Mouse (Mus musculus): ENCODE data around the gene Galm. TPM values are rescaled to one million over a fixed set of nuclear protein-coding genes. Genes with fewer than 3 reads are reported as not detected.

Galm gene
- polyA plus RNA-seq, 1 experiment from 2014 or later = 1.9 TPM

DNA sequence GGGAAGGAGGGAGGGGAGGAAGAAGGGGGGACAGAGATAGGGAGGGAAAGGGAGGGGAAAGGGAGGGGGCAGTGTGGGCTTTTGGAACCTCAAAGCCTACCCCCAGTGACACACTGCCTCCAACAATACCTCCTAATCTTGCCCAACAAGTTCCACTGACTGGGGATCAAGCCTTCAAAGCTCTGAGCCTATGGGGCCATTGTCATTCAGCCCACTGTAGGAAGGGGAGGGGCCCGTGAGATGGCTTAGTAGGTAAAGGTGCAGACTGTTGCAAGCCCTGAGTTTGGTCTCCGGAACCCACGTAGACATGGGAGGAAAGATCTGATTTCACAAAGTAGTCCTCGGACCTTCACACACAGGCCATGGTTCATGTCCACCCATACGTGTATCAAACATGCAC lies 24.1 kb downstream of the Galm start:
- H3K4me1 ChIP-seq = peaks cover 8% of the 10 kb centered on the region
- no peak for ATAC-seq (ENCODE audit: low FRiP score)
- H3K27me3 ChIP-seq (replicated peaks) = no peaks in the 10 kb centered on the region
- no peak overlapping the region for H3K27ac ChIP-seq (replicated peaks)
- H3K9ac ChIP-seq (replicated peaks) = no peak overlapping the region
- H3K4me2 ChIP-seq = no peak overlapping the region
- WGBS = 36% methylated on average over 5 of the region's 5 CpGs
- H3K36me3 ChIP-seq = no peaks in the 10 kb centered on the region
- no peaks in the 10 kb centered on the region for H3K9me3 ChIP-seq (replicated peaks)
- H3K4me3 ChIP-seq (replicated peaks) = no peak overlapping the region

DNA sequence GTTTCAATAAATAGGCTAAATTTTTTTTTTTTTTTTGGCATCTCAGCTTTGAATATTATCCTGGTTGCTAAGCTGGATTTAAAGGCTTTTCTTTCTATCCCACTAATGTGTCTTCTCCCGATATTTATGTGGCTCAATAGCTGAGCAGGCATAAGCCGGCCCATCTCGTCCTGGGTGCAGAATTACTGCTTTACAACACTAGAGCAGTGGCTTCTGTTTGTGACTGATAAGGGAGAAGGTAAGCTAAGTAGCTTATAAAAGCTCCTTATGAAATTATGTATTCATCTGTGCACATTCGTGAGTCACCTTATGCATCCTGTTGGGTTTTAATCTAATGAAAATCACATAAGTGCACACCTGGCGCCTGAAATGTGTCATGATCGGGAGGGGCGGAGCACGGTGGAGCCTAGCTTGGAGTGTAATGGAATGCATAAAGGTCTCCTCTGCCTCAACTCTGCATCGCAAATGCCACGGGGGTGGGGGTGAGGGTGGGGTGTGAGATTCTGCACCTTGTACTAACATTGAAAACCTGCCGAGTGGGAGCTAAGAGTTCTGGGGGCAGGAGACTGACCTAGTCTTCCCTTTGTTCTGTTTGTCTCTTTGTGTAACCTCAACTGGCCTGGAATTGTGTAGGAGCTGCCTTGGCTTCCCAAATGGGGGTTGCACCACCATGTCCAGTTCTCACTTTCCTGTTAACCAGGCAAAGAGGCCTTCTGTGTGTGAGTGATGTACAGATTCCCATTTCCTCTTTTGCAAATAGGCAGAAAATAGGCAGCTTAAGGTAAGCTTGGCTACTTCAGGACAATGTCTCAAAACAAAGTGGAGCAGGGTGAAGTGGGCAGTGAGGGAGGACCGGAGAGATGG lies 25.7 kb downstream of the Galm start:
- 77% methylated on average over 12 of the region's 12 CpGs for WGBS
- H3K36me3 ChIP-seq = no peaks in the 10 kb centered on the region
- H3K4me1 ChIP-seq = peaks cover 7% of the 10 kb centered on the region
- no peaks in the 10 kb centered on the region for H3K9me3 ChIP-seq (replicated peaks)
- no peak overlapping the region for H3K4me2 ChIP-seq
- H3K27ac ChIP-seq (replicated peaks) = no peak overlapping the region
- no peaks in the 10 kb centered on the region for H3K27me3 ChIP-seq (replicated peaks)
- H3K4me3 ChIP-seq (replicated peaks) = no peak overlapping the region
- no peak for ATAC-seq (ENCODE audit: low FRiP score)
- H3K9ac ChIP-seq (replicated peaks) = no peak overlapping the region

DNA sequence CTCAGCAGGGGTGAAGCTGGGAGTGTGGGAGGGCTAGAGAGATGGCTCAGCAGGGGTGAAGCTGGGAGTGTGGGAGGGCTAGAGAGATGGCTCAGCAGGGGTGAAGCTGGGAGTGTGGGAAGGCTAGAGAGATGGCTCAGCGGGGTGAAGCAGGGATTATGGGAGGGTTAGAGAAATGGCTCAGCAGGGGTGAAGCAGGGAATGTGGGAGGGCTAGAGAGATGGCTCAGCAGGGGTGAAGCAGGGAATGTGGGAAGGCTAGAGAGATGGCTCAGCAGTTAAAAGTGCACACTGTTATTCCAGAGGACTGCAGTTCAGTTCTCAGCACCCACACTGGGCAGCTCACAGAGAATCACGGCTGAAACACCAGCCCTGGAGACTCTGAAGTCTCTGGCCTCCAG lies 26.4 kb downstream of the Galm start:
- no peaks in the 10 kb centered on the region for H3K9me3 ChIP-seq (replicated peaks)
- WGBS = 68% methylated on average over 2 of the region's 2 CpGs
- ATAC-seq (ENCODE audit: low FRiP score) = no peak
- no peak overlapping the region for H3K4me2 ChIP-seq
- H3K27me3 ChIP-seq (replicated peaks) = no peaks in the 10 kb centered on the region
- H3K4me1 ChIP-seq = peaks cover under 1% of the 10 kb centered on the region; the same call in 1 of the 2 replicates
- H3K4me3 ChIP-seq (replicated peaks) = no peak overlapping the region
- no peak overlapping the region for H3K9ac ChIP-seq (replicated peaks)
- no peak overlapping the region for H3K27ac ChIP-seq (replicated peaks)
- H3K36me3 ChIP-seq = no peaks in the 10 kb centered on the region

DNA sequence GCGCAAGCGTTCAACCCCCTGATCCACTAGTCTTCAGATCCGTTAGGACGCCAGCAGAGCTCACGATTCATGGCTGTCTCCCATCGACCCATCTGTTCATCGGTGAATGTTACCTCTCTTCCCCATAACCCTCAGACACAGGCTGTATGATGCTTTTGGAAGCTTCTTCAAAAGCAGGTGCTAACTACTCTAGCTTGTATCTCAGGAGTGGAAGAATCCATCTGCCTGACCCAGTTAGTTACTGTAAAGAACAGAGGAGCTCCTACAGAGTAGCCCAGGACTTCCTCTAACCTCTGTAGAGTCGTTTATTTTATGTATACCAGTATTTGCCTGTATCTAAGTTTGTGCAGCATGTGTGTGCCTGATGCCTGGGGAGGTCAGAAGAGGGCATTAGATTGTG lies 29.6 kb downstream of the Galm start:
- WGBS = 90% methylated on average over 8 of the region's 8 CpGs
- Histone ChIP-seq H3K9ac (replicated peaks) (no peak overlapping the region), H3K27me3 (replicated peaks) (no peaks in the 10 kb centered on the region)

DNA sequence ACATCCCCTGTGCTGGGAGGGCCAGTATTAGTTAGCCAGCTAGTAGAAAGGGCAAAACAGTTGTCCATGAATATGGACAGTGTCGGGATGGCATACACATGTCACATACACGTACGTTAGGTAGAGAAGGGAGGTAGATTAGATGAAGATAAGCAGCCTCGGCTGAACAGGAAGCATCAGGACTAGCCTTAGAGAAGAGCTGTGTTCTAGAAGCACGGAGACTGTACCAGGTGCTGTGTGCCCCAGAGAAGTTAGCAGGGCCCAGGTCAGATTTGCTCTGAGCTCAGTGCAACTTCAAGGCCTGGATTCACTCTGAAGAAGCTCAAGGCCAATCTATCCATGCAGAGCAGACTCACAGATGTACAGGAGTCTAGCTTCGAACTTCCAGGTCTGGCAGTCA lies 30.2 kb downstream of the Galm start:
- Histone ChIP-seq H3K36me3 (no peaks in the 10 kb centered on the region), H3K27ac (replicated peaks) (no peak overlapping the region), H3K9me3 (replicated peaks) (no peaks in the 10 kb centered on the region), H3K27me3 (replicated peaks) (no peaks in the 10 kb centered on the region), H3K4me1 (no peaks in the 10 kb centered on the region), H3K4me3 (replicated peaks) (no peak overlapping the region), H3K9ac (replicated peaks) (no peak overlapping the region), H3K4me2 (no peak overlapping the region)
- no peak for ATAC-seq (ENCODE audit: low FRiP score)
- WGBS = 94% methylated on average over 6 of the region's 6 CpGs

More for the DNA sequence above, 29.6 kb downstream of the Galm start:
- no peaks in the 10 kb centered on the region for H3K9me3 ChIP-seq (replicated peaks)
- H3K4me1 ChIP-seq = no peaks in the 10 kb centered on the region
- H3K36me3 ChIP-seq = no peaks in the 10 kb centered on the region
- H3K27ac ChIP-seq (replicated peaks) = no peak overlapping the region
- H3K4me2 ChIP-seq = no peak overlapping the region
- no peak overlapping the region for H3K4me3 ChIP-seq (replicated peaks)
- ATAC-seq (ENCODE audit: low FRiP score) = no peak

DNA sequence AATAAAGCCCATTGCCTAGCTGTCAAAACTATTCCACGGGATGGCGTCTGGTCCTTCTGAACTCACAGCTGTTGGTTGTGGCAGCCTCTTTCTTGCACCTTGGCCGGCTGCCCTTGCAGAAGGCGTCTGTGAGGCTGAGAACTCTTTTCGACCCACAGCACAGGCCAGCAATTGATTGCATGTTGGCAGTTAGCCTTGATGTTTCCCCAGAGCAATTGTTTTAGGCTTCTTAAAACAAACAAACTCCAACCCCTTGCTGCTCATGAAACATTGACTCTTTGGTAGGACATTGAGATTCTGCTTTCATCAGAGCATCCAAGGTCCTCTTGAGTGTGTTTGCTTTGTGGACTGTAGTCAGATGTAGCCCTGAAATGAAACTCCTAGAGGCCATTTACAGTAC lies 33.2 kb downstream of the Galm start:
- no peaks in the 10 kb centered on the region for H3K36me3 ChIP-seq
- no peak overlapping the region for H3K4me3 ChIP-seq (replicated peaks)
- no peak overlapping the region for H3K27ac ChIP-seq (replicated peaks)
- no peak overlapping the region for H3K9ac ChIP-seq (replicated peaks)
- no peak for ATAC-seq (ENCODE audit: low FRiP score)
- H3K4me2 ChIP-seq = no peak overlapping the region
- WGBS = 50% methylated on average over 5 of the region's 5 CpGs
- no peaks in the 10 kb centered on the region for H3K4me1 ChIP-seq
- H3K9me3 ChIP-seq (replicated peaks) = no peaks in the 10 kb centered on the region
- H3K27me3 ChIP-seq (replicated peaks) = no peaks in the 10 kb centered on the region

DNA sequence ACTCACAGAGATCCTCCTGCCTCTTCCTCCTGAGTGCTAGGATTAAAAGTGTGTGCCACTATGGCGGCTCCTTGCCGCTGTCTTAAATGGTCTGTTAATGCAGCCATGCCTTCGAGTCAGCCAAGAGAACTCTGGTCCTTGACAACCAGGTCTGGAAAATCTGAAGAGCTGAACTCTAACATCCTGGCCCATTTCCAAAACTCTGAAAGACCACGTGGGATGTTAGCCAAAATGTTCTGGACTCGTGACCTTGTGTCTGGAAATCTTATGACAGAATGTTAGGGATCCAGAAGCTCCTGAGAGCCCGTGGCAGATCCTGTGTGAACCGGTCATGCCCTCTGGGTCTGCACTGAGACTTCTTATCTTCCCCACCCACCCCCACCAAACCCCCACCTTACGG lies 36.7 kb downstream of the Galm start:
- no peaks in the 10 kb centered on the region for H3K27me3 ChIP-seq (replicated peaks)
- WGBS = 88% methylated on average over 8 of the region's 8 CpGs
- ATAC-seq (ENCODE audit: low FRiP score) = no peak
- no peaks in the 10 kb centered on the region for H3K36me3 ChIP-seq
- peaks cover 21% of the 10 kb centered on the region for H3K4me1 ChIP-seq
- no peak overlapping the region for H3K9ac ChIP-seq (replicated peaks)
- H3K4me2 ChIP-seq = no peak overlapping the region
- no peak overlapping the region for H3K4me3 ChIP-seq (replicated peaks)
- no peak overlapping the region for H3K27ac ChIP-seq (replicated peaks)
- no peaks in the 10 kb centered on the region for H3K9me3 ChIP-seq (replicated peaks)

DNA sequence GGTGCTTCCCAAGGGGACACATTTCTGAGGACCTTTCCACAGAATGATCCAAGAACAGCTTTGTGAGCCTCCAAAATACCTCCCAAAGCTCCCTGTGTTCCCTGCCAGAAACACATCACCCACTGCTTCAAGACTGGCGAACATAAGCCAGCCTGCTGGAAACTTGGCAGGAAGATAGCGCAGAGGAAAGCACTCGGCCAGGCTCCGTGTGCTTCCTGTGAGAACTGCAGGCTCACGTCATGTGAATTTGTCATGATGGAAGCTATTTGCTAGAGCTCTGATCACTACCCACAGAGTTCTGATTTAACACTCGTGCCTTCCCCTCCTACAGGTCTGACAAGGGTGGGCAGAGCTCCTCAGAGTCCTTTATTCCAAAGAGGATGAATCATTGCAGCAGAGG lies 38.5 kb downstream of the Galm start:
- 0 out of 2 replicates have a peak overlapping the region, but pooled peaks have one; percentile 28 for H3K27ac ChIP-seq (replicated peaks)
- no peaks in the 10 kb centered on the region for H3K36me3 ChIP-seq
- no peak overlapping the region for H3K4me3 ChIP-seq (replicated peaks)
- no peaks in the 10 kb centered on the region for H3K9me3 ChIP-seq (replicated peaks)
- H3K27me3 ChIP-seq (replicated peaks) = no peaks in the 10 kb centered on the region
- no peak overlapping the region for H3K9ac ChIP-seq (replicated peaks)
- ATAC-seq (ENCODE audit: low FRiP score) = no peak
- no peak overlapping the region for H3K4me2 ChIP-seq
- 71% methylated on average over 6 of the region's 6 CpGs for WGBS
- peaks cover 24% of the 10 kb centered on the region for H3K4me1 ChIP-seq

DNA sequence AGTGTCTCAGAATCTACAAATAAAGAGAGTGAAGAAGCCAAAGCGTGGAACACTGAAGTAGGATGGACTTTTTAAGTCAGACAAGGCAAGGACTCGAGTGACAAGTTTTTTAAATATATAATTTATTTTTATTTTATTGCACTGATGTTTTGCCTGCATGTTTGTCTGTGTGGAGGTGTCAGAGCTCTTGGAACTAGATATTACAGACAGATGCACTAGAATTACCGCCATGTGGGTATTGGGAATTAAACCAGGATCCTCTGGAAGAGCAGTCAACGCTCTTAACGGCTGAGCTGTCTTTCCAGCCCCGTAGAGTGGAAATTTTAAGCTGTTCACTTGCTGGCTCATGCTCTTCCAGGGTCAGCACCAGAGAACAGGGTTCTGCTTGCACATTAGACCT lies 39.1 kb downstream of the Galm start:
- Histone ChIP-seq H3K36me3 (no peaks in the 10 kb centered on the region), H3K27me3 (replicated peaks) (no peaks in the 10 kb centered on the region), H3K4me3 (replicated peaks) (no peak overlapping the region), H3K4me2 (no peak overlapping the region), H3K27ac (replicated peaks) (no peak overlapping the region), H3K9ac (replicated peaks) (no peak overlapping the region), H3K4me1 (peaks cover 24% of the 10 kb centered on the region), H3K9me3 (replicated peaks) (no peaks in the 10 kb centered on the region)
- 67% methylated on average over 6 of the region's 6 CpGs for WGBS
- no peak for ATAC-seq (ENCODE audit: low FRiP score)

DNA sequence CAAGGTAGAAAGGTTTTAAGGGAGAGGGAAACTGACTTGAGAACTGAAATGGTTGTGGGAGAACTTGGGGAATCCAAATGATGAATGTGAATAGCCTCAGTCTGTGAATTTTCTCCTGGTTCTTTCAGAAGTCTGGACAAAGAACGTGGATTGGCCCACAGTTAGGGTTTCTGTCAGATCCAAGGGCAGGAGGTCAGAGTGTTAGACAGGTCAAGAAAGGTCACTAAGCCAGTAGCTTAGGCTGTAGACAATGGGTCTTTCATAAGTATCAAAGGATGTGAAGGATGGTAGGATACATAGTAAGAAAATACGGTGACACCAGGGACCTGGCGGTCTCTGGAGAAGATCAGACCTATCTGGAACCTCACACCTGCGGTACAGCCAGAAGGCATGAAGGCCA lies 40.2 kb downstream of the Galm start:
- Histone ChIP-seq H3K4me3 (replicated peaks) (no peak overlapping the region), H3K4me2 (no peak overlapping the region), H3K36me3 (no peaks in the 10 kb centered on the region), H3K27ac (replicated peaks) (peak overlapping the region; percentile 82; the same call in 1 of the 2 replicates), H3K4me1 (peaks cover 24% of the 10 kb centered on the region), H3K9me3 (replicated peaks) (no peaks in the 10 kb centered on the region), H3K9ac (replicated peaks) (no peak overlapping the region), H3K27me3 (replicated peaks) (no peaks in the 10 kb centered on the region)
- no peak for ATAC-seq (ENCODE audit: low FRiP score)
- WGBS = 69% methylated on average over 4 of the region's 4 CpGs

DNA sequence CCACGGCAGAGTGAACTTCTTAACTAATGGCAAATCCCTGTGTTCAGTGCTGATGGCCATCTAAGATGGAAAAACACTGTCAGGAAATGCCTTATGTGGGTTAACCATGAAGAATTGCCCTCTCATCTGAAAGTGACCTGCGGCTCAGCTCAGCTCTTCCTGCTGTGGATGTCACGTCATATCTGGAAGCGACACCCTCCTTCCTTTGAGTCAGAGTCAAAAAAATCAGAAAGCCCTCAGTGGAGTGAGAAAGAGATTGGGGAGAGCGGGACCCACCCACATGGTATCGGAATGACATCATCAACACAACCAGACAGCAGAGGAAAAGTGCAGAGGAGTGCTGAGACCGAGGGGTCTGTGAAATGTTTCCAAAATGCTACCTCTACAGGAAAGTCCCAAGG lies 40.6 kb downstream of the Galm start:
- Histone ChIP-seq H3K4me1 (peaks cover 24% of the 10 kb centered on the region), H3K27ac (replicated peaks) (peak overlapping the region; percentile 82), H3K27me3 (replicated peaks) (no peaks in the 10 kb centered on the region), H3K9me3 (replicated peaks) (no peaks in the 10 kb centered on the region), H3K4me3 (replicated peaks) (no peak overlapping the region), H3K36me3 (no peaks in the 10 kb centered on the region), H3K9ac (replicated peaks) (no peak overlapping the region), H3K4me2 (peak overlapping the region; percentile 55)
- ATAC-seq (ENCODE audit: low FRiP score) = peak; percentile 45; the same call in 1 of the 2 replicates
- WGBS = 49% methylated on average over 7 of the region's 7 CpGs

DNA sequence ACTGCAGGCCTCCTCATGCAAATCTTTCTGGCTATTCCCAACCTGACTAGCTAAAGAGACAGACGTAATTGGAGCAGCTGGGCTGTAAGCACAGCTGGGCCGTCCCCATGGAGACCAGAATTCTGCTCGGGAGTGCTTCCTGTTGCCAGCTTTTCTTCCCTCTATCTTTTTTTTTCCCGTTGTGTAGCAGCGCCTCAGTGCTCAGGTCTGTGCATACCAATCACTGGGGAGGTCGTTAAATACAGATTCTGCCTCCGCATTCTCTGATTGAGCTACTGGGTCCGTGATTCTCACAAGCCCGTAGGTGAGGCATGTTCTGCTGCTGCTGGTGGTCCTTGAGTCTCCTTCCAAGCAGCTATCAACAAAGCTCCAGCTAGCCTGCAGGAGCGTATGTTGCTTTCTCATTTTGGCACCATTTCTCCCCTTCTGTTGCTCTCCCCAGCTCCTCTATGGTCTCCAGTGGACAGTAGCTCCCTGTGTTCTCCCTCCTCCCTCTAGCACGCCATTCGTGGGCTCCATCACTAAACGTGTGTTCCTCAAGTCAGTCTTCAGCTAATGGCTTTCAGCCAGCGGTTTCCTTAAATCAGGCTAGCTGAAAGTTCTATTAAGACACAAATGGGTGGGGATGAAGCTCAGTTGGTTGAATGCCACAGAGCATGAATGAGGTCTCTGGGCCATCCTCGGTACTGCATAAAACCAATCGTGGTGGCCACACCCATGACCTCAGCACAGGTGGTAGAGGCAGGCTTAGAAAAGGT lies 41.3 kb downstream of the Galm start:
- H3K4me2 ChIP-seq = peak overlapping the region; percentile 55
- H3K27me3 ChIP-seq (replicated peaks) = no peaks in the 10 kb centered on the region
- peak; percentile 82 for ATAC-seq (ENCODE audit: low FRiP score)
- H3K27ac ChIP-seq (replicated peaks) = peak overlapping the region; percentile 82
- H3K36me3 ChIP-seq = no peaks in the 10 kb centered on the region
- no peaks in the 10 kb centered on the region for H3K9me3 ChIP-seq (replicated peaks)
- WGBS = 17% methylated on average over 16 of the region's 16 CpGs
- H3K4me1 ChIP-seq = peaks cover 24% of the 10 kb centered on the region
- H3K4me3 ChIP-seq (replicated peaks) = peak overlapping the region; percentile 19
- H3K9ac ChIP-seq (replicated peaks) = 0 out of 2 replicates have a peak overlapping the region, but pooled peaks have one; percentile 5

Measured in neural tube, embryonic 15.5 days (tissue).